Mouse (Mus musculus) ES-E14 (cell line): ENCODE data around the gene Sh3gl2.

ENCODE experiments used
- CHD2 ChIP-seq: IDR thresholded peaks from 2 replicates; pipeline ENCODE4 v1.6.1; 2014; ENCODE audit warnings: mild to moderate bottlenecking, low read depth, low read length, inconsistent platforms
- ZC3H11A ChIP-seq: IDR thresholded peaks from 2 replicates; pipeline ENCODE4 v1.6.1; 2012; ENCODE audit warnings: low read depth, mild to moderate bottlenecking, inconsistent platforms, low read length, borderline replicate concordance

- TF ChIP-seq ZC3H11A (no peak), CHD2 (no peak)
Observed at GRCm38 (mm10) chr4:85248673-85249072, 43.7 kb downstream of the Sh3gl2 start.
